Mouse (Mus musculus) urinary bladder, postnatal 0 days (tissue): Measurements from ENCODE around the gene Umps. TPM values are rescaled to one million over a fixed set of nuclear protein-coding genes. Genes with fewer than 3 reads are reported as not detected.

Experiments used
- polyA plus RNA-seq: library from polyadenylated mRNA; unstranded; fragments of >200 nt; fragmentation: Nextera tagmentation; extraction: Ambion mirVana; gene quantifications from 2 replicates; pipeline ENCODE4 v1.2.1, GENCODE M21; 2015

Umps gene
- 18.5 and 18.8 TPM in 2 replicates for polyA plus RNA-seq

DNA sequence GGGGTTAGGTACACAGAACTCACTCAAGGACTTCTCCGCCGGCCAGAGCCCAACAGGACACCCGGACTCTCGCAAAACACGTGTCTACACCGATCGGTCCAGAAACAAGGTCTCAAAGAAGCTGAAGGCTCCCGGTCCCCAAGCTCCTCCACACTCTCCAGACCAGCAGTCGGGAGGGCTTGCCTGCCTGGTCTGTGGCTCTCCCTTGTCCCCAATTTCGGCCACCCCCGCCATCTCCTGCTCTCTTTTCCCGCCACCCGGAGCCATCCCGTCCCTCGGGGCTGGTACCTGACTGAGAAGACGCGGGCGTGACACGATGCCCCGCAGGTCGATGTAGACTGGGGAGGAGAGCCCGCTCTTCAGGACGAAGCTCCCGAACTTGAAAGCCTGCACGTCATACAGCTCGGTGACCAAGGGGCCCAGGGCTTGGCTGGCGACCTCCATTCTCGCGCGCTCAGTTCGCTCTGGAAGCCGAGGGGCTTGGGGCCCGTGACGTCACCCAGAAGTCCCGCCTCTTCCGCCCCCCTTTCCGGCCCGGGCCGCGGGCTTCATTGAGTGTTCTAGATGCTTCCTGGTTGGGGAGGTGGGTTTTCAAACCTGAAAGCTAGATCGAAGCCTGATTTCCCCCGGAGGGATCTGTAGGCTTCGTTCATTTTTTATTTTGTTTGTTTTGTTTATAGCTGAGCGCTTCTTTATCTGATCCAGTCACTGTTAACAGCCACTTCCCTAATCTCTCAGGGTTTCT is at the start of gene Umps:
TSS of gene Umps (minus strand) at position 501 of the 745 bp plus-strand sequence.

Other genes starting within 250 kb of the Umps start
- not detected in 2 replicates for gene Muc13, start 173.0 kb downstream of the Umps start, polyA plus RNA-seq
- 31.9 and 40.2 TPM in 2 replicates for gene Itgb5, start 137.4 kb downstream of the Umps start, polyA plus RNA-seq